Mouse (Mus musculus): Measurements from ENCODE around the gene Anln.

GRCm38 (mm10) chr9:22387901-22388300 lies 1.1 kb downstream of the Anln start:
- no peak for TF ChIP-seq CTCF (IDR thresholded peaks at IDR 0.05)
- TF ChIP-seq EP300 (IDR thresholded peaks at IDR 0.05) = no peak

All from lung, postnatal 0 days (tissue).